Mouse (Mus musculus): ENCODE data around the gene Gm17662.

DNA sequence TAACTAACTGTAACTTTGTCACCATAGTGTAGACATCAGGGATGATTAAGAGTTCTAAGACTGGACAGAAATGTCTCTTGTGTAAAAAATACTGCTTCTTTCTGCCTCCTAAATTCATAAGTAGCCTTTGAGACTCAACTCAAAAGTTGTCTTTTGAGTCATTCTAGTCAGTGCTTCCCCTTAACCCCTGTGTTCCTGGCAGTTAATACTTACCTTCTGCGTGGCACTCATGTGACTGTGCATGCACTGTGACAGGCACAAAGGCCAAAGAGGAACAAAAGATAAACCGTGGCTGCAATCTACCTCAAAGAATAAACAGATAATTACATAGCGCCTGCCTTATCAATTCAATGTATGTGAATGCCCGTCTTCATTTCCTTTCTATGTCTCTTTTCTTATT is 694 bp downstream of the Gm17662 start:
- no peak for TF ChIP-seq CTCF (conservative IDR thresholded peaks at IDR 0.05 in 1 of 2, IDR thresholded peaks at IDR 0.05 in 1 of 2; ENCODE audit: low read depth in 2 of 2, low read length in 2 of 2)
- TF ChIP-seq CHD1 (IDR thresholded peaks at IDR 0.05; ENCODE audit: low read depth, low read length) = no peak
